In the genomic region with DNA sequence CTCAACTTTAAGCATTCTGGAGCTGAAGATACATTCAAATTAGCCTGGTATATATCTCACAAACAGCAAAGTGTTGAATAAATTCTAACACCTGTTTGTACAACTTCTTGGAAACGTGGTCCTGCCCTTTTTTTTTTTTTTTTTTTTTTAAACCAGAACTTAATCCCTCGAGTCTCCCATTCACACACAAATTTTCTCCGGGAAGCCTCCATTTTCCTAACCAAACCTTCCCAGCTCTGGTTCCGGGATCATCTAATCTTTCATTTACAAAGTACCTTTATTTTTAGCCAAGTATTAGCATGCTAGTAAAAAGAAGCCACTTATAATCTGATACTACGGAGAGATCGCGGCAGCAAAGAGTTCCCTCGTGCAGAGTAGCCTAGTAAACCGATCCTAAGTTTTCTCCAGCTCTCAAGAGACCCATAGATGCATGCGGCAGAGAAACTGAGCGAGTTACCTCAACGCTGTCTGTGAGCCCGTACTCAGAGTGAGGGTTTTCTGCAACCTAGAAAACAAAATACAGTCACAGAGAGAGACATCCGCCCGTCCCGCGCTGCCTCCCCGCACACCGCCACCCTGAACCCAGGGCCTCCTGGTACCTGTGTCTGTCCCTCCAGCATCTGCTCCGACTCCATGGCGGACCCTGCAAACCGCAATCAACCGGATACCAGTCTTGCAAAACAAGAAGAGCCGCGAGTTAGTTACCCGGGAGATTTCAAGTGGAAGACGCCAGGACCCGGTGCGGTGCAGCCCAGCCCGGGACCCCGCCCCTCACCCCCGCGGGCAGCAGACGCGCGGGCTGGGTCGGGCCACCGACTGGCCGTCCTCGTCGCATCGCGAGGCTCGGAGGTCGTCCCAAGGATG, we compare ENCODE assay signal across 8 mouse cellular contexts. TPM values are rescaled to one million over a fixed set of nuclear protein-coding genes. Genes with fewer than 3 reads are reported as not detected.
DNase-seq lines count a peak whose midpoint lies in the region; ATAC-seq and TF ChIP-seq lines count a peak whose summit lies in the region.

No protein-coding gene starts in this region.

- no peak for DNase-seq in kidney, adult 2 months
- no peak for DNase-seq in kidney, postnatal 4 days
- DNase-seq in natural killer cell, adult 2 months (ENCODE audit: low spot score in 2 of 2) = no peak
- no peak for DNase-seq in cerebellum, adult 18-20 months
- no peak for DNase-seq in lung, postnatal 25 days (ENCODE audit: low spot score)

- H3K9me3 ChIP-seq in hindbrain, embryonic 16.5 days (ENCODE audit: control insufficient read depth, low read length) = no peaks in the 10 kb centered on the region
- no peaks in the 10 kb centered on the region for H3K9me3 ChIP-seq in midbrain, embryonic 16.5 days (replicated peaks; ENCODE audit: control insufficient read depth, low read length, poor library complexity, severe bottlenecking)

- H3K27me3 ChIP-seq in kidney, adult 2 months (replicated peaks; ENCODE audit: control insufficient read depth, insufficient read depth, low read length) = no peaks in the 10 kb centered on the region
- no peaks in the 10 kb centered on the region for H3K27me3 ChIP-seq in hindbrain, embryonic 16.5 days (replicated peaks; ENCODE audit: control insufficient read depth, insufficient read depth, low read length)
- no peaks in the 10 kb centered on the region for H3K27me3 ChIP-seq in midbrain, embryonic 16.5 days (ENCODE audit: control insufficient read depth, insufficient read depth, low read depth, low read length)

- H3K9ac ChIP-seq in hindbrain, embryonic 16.5 days (ENCODE audit: low read depth, low read length) = peak overlapping the region; percentile 87
- H3K9ac ChIP-seq in midbrain, embryonic 16.5 days (ENCODE audit: low read depth, low read length) = peak overlapping the region; percentile 81

- no peak for TF ChIP-seq POLR2A in kidney, adult 2 months (IDR thresholded peaks at IDR 0.05; ENCODE audit: low read depth, low read length)
- no peak for TF ChIP-seq POLR2A in bone marrow macrophage, adult 2 months (IDR thresholded peaks at IDR 0.05; ENCODE audit: borderline replicate concordance, low read depth, low read length)

- H3K4me1 ChIP-seq in kidney, adult 2 months (ENCODE audit: control insufficient read depth, insufficient read depth, low read length) = no peaks in the 10 kb centered on the region
- H3K4me1 ChIP-seq in bone marrow macrophage, adult 2 months (ENCODE audit: control insufficient read depth, insufficient read depth, low read length) = peaks cover 3% of the 10 kb centered on the region
- H3K4me1 ChIP-seq in hindbrain, embryonic 16.5 days (ENCODE audit: control insufficient read depth, insufficient read depth, low read depth, low read length) = peaks cover 9% of the 10 kb centered on the region
- peaks cover 16% of the 10 kb centered on the region for H3K4me1 ChIP-seq in midbrain, embryonic 16.5 days (ENCODE audit: control insufficient read depth, insufficient read depth, low read length)

- under 1% methylated on average over 45 of the region's 45 CpGs for WGBS in kidney, adult 2 months
- under 1% methylated on average over 45 of the region's 45 CpGs for WGBS in hindbrain, embryonic 16.5 days
- 1% methylated on average over 40 of the region's 45 CpGs for WGBS in midbrain, embryonic 16.5 days

- H3K36me3 ChIP-seq in kidney, adult 2 months (ENCODE audit: control insufficient read depth, insufficient read depth, low read length) = no peaks in the 10 kb centered on the region
- 0 out of 2 replicates have a peak, but pooled peaks cover 2% of the 10 kb centered on the region for H3K36me3 ChIP-seq in hindbrain, embryonic 16.5 days (ENCODE audit: control insufficient read depth, insufficient read depth, low read length)
- no peaks in the 10 kb centered on the region for H3K36me3 ChIP-seq in midbrain, embryonic 16.5 days (ENCODE audit: control insufficient read depth, insufficient read depth, low read length)

- H3K4me2 ChIP-seq in hindbrain, embryonic 16.5 days (ENCODE audit: low read length) = peak overlapping the region; percentile 75
- H3K4me2 ChIP-seq in midbrain, embryonic 16.5 days (ENCODE audit: low read length) = peak overlapping the region; percentile 89

- peak overlapping the region; percentile 64 for H3K27ac ChIP-seq in kidney, adult 2 months (ENCODE audit: insufficient read depth, low read depth, low read length)
- H3K27ac ChIP-seq in bone marrow macrophage, adult 2 months (ENCODE audit: insufficient read depth, low read depth, low read length) = peak overlapping the region; percentile 74
- H3K27ac ChIP-seq in hindbrain, embryonic 16.5 days (ENCODE audit: low read depth, low read length) = peak overlapping the region; percentile 86
- H3K27ac ChIP-seq in midbrain, embryonic 16.5 days (ENCODE audit: low read length) = peak overlapping the region; percentile 89

- peak; percentile 90 for ATAC-seq in hindbrain, embryonic 16.5 days
- ATAC-seq in midbrain, embryonic 16.5 days = peak; percentile 75

- no peak for TF ChIP-seq CTCF in kidney, adult 2 months (conservative IDR thresholded peaks at IDR 0.05; ENCODE audit: insufficient read depth, insufficient read length, low read depth, low read length)
- no peak for TF ChIP-seq CTCF in bone marrow macrophage, adult 2 months (IDR thresholded peaks at IDR 0.05; ENCODE audit: low read depth, low read length)

- peak overlapping the region; percentile 88 for H3K4me3 ChIP-seq in kidney, adult 2 months (ENCODE audit: insufficient read depth, low read depth, low read length)
- H3K4me3 ChIP-seq in bone marrow macrophage, adult 2 months (ENCODE audit: insufficient read depth, low read length) = peak overlapping the region; percentile 95
- H3K4me3 ChIP-seq in hindbrain, embryonic 16.5 days (ENCODE audit: low read length) = peak overlapping the region; percentile 86
- peak overlapping the region; percentile 85 for H3K4me3 ChIP-seq in midbrain, embryonic 16.5 days (ENCODE audit: low read depth, low read length)

RNA-seq across cellular contexts. Expression of a gene that starts 8.1 kb away (rescaled TPM):
- 38.1 and 57.3 TPM in 2 replicates for polyA plus RNA-seq in kidney, adult 2 months (2012; rRNA removed)
- 60.1 and 60.9 TPM in 2 replicates for polyA plus RNA-seq in bone marrow macrophage, adult 2 months (2012; ENCODE audit: insufficient read depth, insufficient read length, missing spikeins)
- polyA plus RNA-seq in hindbrain, embryonic 16.5 days (2015; fragmentation: Nextera tagmentation; extraction: Ambion mirVana) = 207 and 221 TPM in 2 replicates
- 204 and 220 TPM in 2 replicates for polyA plus RNA-seq in midbrain, embryonic 16.5 days (2015; fragmentation: Nextera tagmentation; extraction: Ambion mirVana)

RNA-seq across cellular contexts. Expression of a gene that starts 20.4 kb away (rescaled TPM):
- 38.7 and 43.1 TPM in 2 replicates for polyA plus RNA-seq in kidney, adult 2 months (2012; rRNA removed)
- polyA plus RNA-seq in bone marrow macrophage, adult 2 months (2012; ENCODE audit: insufficient read depth, insufficient read length, missing spikeins) = 36.6 and 38.4 TPM in 2 replicates
- 52.9 and 56.1 TPM in 2 replicates for polyA plus RNA-seq in hindbrain, embryonic 16.5 days (2015; fragmentation: Nextera tagmentation; extraction: Ambion mirVana)
- 50.6 and 51.6 TPM in 2 replicates for polyA plus RNA-seq in midbrain, embryonic 16.5 days (2015; fragmentation: Nextera tagmentation; extraction: Ambion mirVana)

RNA-seq across cellular contexts. Expression of a gene that starts 23.1 kb away (rescaled TPM):
- polyA plus RNA-seq in kidney, adult 2 months (2012; rRNA removed) = 3.5 and 4.2 TPM in 2 replicates
- 24.0 and 26.9 TPM in 2 replicates for polyA plus RNA-seq in bone marrow macrophage, adult 2 months (2012; ENCODE audit: insufficient read depth, insufficient read length, missing spikeins)
- 17.3 and 19.4 TPM in 2 replicates for polyA plus RNA-seq in hindbrain, embryonic 16.5 days (2015; fragmentation: Nextera tagmentation; extraction: Ambion mirVana)
- 22.0 and 26.7 TPM in 2 replicates for polyA plus RNA-seq in midbrain, embryonic 16.5 days (2015; fragmentation: Nextera tagmentation; extraction: Ambion mirVana)
